Mouse (Mus musculus): ENCODE measurements at regions not wholly inside any gene's neighbourhood (a gene's known extent, or its start where the extent isn't known, plus 50 kb on each side); places are given as distances from the start of the nearest gene placed in this dataset.

DNA sequence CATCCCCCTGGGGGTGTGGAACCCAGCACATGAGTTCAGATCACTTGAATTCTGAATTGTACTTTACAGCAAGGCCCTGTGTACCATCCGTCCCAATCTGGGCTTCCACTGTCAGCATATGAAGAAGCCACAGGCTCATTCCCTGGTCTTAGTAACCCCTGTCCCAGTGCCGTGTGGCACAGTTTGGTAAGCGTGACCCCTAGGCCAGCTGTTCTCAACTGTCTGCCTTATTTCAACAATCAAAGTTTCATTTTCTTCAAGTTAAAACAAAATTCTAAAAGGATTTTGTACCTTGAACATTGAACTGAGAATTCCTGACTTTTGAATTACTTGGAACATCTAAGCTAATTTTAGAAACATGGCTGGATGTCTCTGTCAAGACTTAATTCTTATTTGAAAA, 174.6 kb downstream of the Nrip1 start:
- intact Hi-C loops (cut with DNase I): no loop called here

DNA sequence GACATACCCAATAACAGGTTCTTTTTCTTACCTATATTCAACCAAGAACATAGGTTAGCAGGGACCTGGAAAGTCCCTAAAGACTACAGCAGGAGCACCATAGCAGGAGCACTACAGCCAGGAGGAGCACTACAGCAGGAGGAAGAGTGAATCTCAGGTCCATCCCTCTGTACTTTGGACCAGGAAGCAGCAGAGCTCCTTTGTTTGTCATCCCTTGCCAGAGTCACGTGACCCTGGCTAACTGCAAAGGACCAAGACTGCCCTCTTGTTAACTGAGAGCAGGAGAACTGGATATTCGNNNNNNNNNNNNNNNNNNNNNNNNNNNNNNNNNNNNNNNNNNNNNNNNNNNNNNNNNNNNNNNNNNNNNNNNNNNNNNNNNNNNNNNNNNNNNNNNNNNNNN, 172.2 kb upstream of the Samsn1 start:
- intact Hi-C loops (cut with DNase I): no loop called here
- no peak for DNase-seq (ENCODE audit: low spot score in 2 of 2)

More for the DNA sequence above, 174.6 kb downstream of the Nrip1 start:
- no peak for DNase-seq (ENCODE audit: low spot score in 2 of 2)

DNA sequence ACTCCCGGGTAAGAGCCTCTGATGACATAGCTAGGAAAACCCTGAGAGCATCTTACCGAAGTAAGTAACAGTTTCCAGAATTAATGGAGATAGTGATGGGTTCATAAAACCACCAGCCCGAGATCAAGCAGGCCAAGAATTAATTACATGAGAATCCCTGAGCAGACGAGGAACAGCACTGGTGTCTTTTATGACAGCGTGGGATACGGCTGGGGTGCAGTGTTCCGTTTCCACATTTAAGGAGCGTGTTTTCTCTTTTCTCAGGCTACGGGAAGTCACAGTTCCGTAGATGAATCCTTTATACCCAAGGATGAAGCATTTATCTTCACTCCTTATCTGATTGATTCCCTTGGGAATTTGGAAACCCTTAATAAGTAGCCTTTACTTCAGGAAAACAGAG, 169.1 kb upstream of the Samsn1 start:
- DNase-seq (ENCODE audit: low spot score in 2 of 2): no peak
- intact Hi-C loops (cut with DNase I): no loop called here

DNA sequence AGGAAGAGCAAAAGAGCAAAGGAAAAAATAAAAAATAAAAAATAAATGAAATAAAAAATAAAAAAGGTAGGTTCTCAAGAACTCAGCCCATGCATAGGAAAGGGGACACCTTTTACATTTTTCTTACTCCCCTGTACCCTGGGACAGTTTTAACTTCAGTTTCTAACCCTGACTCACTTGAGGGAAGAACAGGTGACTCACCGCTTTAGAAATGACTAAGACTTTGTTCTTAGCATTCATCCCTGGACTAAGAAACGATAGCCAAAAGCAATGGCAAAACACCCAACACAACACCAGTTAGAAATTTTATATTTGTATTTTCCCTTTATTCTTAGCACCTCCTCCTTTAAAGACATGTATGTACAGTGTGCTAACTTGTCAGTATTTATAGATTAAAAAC, 161.5 kb upstream of the Samsn1 start:
- DNase-seq (ENCODE audit: low spot score in 2 of 2): no peak
- intact Hi-C loops (cut with DNase I): no loop called here

DNA sequence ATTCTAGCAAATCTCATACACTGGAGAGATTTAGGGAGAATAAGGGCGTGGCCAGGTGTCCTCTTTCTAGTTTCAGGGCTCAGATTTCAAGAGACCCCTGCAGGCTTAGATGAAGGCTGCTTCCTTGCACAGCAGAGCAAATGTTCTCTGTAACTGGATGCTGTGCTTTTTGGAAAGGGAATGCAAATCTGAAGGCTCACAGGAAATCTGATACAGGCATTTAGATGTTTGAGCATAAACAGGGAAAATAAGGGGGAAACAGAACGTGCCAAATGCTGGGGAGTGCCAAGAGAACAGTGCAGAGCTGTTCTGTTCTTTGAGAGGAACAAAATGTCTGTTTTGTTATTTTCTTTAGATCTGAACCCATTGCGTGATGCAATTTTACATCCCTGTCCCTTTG, 161.0 kb upstream of the Samsn1 start:
- DNase-seq (ENCODE audit: low spot score in 2 of 2): no peak

DNA sequence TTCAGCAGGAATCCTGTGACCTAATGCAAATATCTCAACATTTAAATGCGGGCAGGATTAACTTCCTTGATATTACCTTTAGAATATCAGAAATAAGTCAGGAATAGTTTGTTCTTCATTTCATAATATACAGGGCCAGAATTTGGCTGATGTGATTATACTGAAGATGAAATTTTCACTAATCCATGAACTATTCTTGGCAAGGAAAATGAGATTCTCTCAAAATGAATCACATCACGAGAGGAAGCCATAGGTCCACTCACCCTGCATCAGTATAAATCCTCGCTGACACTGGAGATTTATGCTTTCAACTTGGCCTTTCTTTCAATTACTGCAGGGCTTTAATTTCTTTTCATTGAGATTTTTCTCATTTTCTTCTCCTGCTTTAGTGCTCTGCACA, 159.5 kb upstream of the Samsn1 start:
- no peak for DNase-seq (ENCODE audit: low spot score in 2 of 2)
- intact Hi-C loops (cut with DNase I): no loop called here

More for the DNA sequence above, 161.0 kb upstream of the Samsn1 start:
- intact Hi-C loops (cut with DNase I): no loop called here

DNA sequence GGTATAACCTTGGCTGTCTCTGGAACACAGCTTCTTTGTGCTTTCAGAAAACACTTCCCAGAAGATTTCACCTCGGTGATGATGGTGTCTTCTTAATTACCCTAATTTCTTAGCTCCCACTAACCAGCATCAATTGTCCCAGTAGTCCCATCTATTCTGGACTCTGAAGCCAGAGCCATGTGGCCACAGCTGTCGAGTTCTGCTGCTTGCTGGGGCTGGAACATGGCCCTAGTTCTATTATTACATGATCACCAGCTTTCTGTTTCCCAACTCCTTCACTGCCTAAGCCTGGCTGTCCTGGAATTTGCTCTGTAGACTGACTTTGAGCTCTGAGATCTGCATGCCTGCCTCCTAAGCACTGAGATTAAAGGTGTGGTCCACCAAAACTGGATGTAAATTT, 145.6 kb upstream of the Samsn1 start:
- intact Hi-C loops (cut with DNase I): no loop called here
- DNase-seq (ENCODE audit: low spot score in 2 of 2): no peak

DNA sequence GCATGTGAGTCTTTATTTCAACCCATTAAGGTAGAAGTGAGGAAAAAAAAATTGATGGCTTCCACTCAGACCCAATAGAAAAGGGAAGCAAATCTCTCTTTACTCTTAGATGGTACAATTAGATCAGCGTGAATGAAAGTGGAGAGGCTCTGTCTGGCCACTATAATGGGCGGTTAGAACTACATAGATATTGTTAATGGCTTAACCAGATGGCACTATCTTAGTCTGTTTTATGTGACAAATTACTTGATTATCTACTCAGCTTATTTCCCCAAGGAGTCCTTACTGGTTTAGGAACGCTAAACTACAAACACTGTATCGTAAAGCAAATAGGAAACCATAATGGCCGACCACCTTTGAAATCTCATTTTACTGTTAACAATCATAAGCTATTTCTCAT, 138.8 kb upstream of the Samsn1 start:
- intact Hi-C loops (cut with DNase I): no loop called here
- no peak for DNase-seq (ENCODE audit: low spot score in 2 of 2)

DNA sequence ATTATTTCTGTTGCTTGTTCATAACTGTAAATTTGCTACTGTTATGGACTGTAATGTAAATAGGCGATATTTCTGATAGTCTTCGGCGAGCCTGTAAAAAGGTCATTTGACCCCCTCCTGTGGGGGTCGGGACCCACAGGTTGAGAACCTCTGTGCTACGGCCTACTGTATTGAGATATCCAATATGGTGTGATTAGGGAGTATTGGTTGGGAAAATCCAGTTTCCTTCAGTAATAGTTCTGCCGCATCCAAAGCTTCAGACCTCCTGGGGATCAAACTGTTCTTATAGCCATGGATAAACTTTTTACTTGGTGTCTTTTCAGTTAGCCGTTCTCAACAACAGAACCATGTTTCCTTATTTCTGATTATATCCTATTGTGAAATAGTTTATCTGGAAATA, 136.5 kb upstream of the Samsn1 start:
- intact Hi-C loops (cut with DNase I): no loop called here

DNA sequence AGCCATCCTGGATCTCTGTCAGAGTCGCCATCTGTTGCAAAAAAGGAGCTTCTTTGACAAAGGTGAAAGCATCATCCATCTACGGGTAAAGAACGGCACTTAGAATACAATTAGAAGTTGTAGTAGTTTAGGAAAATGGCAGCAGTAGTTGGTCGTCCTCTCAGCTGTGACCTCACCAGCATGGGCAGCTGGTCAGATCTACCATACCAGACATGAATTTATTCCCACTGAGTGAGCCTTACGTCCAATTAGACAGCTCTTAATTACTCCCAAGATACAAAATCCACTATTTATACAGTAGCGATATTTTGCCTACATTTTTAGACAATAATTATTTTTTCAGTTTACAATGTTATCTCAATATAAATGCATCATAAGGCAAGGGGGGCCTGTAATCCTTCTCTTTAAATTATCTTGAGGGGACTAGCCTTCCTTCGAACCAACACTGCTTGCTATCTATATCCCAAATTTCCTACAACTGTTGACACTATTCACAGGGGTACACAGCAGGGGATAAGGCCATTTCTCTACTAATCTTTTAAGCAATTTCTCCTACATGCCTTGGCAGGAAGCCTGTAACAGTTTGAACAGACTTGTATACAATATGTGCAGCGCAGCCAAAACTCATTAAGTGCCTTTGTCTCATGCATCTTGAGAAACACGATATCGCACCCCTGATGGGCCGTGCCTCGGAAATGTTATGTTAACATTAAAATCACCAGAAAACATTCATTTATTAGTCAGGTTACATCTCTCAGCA, 131.9 kb upstream of the Samsn1 start:
- intact Hi-C loops (cut with DNase I): no loop called here
- no peak for DNase-seq (ENCODE audit: low spot score in 2 of 2)

More for the DNA sequence above, 136.5 kb upstream of the Samsn1 start:
- DNase-seq (ENCODE audit: low spot score in 2 of 2): no peak

DNA sequence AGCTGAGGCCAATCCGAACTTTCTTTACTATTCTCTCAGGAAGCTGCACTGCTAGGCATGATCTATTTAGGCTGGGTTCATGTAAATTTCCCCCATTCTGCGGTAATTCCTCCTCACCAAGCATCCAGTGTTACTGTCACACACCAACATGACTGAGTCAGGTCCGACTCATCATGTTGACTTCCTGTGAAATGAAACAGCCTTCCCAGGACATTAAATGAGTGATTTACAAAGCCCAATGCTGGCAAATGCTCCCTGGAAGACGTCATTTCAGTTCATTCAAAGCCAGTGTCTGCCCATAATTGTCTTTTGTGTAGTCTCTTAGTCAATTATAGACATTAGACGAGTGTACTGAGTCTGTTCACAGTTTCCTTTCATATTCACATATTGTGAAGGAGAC, 127.5 kb upstream of the Samsn1 start:
- DNase-seq (ENCODE audit: low spot score in 2 of 2): no peak
- intact Hi-C loops (cut with DNase I): no loop called here

DNA sequence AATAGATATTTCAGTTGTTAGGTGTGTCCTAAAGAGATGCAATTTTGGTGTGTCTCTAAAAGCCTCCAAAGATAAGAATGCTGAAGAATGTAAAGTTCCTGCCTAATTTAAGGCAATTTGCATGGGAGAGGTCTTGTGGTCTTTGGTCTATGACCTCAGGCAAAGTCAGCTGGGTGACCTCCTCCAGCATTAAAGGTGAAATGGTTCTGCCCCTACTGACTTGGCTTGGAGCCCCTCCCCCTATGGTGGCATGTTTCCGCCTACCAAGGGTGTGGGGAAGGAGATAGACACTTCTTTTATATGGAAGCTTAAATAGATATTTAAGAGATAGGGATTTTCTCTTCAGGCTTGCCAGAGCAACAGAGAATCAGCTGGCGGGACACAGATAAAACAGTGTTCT, 111.8 kb upstream of the Samsn1 start:
- intact Hi-C loops (cut with DNase I): no loop called here
- no peak for DNase-seq (ENCODE audit: low spot score in 2 of 2)

DNA sequence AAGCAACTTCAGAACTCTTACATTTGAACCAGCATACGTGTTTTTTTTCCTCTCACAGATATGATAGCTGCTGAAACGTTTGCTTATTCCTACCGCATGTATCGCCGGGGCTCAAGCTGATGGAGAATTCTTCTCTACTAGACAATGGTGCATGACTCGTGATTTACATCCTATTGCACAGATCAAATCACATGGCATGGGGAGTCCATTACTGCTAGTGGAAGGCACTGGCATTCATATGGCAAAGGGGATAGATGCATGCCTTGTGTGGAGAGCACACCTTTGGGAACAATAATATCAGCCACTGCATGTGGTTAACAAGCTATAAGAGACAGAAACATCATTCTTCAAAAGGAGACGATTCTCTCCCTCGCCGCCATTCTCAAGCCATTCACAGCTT, 108.4 kb upstream of the Samsn1 start:
- intact Hi-C loops (cut with DNase I): no loop called here
- DNase-seq (ENCODE audit: low spot score in 2 of 2): no peak

DNA sequence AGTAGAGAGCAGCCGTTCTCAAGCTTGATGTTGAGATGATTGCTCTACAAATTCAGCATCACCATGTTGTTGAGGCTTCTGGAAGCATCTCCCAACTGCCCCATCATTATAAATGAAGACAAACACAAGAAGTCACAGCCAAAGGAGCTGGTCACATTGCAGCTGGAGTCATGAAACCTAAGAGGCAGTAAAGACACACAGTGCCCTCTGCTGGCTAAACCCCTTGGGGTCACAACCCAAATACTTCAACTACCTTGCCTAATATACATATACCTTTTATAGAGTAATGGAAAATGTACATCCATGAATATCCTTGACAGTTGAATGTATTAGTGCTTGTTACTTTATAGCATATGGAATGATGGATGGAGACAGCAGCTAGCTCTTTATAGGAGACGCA, 107.9 kb upstream of the Samsn1 start:
- DNase-seq (ENCODE audit: low spot score in 2 of 2): no peak
- intact Hi-C loops (cut with DNase I): no loop called here

DNA sequence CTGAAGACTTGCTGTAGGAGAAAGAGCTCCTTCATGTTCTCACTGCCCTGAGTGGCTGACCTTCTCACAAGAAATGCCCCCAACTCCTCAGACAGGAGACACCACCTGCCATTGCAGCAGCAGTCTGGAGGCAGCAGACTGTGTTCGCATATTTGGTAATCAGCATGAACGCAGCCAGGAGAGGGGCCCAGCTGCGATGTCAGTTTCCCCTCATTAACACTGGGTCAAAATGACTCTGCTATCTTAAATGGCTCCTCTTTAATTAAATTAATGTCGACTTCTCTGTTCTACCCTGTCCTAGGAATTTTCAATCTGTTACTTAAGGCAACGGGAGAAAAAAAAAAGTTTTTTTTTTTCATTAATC, 100.9 kb upstream of the Samsn1 start:
- intact Hi-C loops (cut with DNase I): loop anchor here (5.0 kb wide), 1 partner anchor 346 kb away; no protein-coding TSS in a partner anchor
- no peak for DNase-seq (ENCODE audit: low spot score in 2 of 2)

DNA sequence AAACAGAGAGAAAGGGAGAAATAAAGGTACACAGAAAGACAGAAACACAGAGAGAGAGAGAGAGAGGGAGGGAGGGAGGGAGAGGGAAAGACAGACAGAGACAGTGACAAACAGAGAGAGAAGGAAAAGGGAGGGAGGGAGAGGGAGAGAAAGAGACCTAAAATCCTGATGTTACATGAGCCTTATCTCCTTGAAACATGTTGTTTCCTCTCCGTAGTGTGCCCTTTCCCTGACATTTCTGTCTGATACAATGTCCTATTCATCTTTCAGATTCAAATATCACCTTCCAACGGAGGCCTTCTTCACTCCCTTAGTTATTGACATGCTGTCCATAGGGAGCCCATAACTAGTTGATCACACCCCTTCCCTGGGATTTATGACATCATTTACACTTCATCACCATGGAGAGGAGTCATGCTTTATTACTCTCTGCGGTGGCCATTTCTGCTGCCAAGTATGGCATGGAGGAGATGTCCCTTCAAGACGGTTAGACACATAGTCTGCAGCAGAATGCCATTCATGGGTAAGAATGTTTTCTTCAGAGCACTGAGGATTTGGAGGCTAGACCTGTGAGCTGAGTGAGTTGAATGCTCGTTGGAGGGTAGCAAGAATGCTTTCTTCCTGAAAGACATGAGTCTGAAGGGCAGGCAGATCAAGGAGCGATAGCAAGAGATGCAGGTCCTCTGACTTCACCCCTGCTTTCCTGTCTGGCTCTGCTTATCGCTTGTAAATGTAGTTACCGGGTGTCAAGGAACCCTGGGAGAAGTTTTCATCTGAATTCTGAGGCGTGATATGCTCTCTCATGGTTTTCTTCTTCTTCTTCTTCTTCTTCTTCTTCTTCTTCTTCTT, 100.3 kb upstream of the Samsn1 start:
- no peak for DNase-seq (ENCODE audit: low spot score in 2 of 2)
- intact Hi-C loops (cut with DNase I): loop anchor here (5.0 kb wide), 1 partner anchor 345 kb away; no protein-coding TSS in a partner anchor

DNA sequence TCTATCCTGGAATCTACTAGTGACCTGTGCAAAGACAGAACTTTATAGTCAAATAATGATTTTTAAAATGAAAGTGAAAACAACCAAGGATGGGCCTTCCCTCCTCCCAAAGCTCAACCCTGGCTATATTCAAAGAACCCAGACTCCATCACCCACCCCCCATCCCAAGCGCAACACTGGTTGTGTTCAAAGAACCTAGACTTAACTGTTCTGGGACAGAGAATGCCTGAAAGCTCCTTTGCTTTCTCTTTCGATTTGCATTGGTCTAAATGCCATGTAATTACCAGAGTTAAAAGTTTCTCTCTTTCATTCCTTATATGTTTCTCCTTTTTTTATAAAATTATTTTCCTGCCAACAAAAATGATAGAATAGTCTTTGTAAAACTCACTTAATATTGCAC, 98.6 kb upstream of the Samsn1 start:
- intact Hi-C loops (cut with DNase I): loop anchor here (5.0 kb wide), 1 partner anchor 343 kb away; no protein-coding TSS in a partner anchor
- DNase-seq (ENCODE audit: low spot score in 2 of 2): no peak

DNA sequence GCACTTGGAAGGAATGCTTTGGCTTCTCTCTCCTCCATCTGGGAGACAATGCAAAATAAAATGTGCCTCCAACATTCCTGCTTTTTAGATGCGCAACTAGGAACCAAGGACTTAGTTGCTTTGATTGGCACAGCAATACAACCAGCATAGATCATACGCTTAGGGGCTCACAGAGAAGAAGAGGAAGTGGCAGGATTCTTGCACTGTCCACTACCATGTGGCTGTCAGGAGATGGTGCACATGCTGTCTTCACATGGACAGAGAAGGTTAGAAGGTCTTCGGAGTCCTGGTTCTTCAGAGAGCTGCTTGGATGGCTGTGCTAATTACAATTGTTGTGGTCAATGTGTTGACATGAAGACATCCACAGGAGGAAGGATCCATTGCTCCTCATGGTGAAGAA, 88.3 kb upstream of the Samsn1 start:
- DNase-seq (ENCODE audit: low spot score in 2 of 2): no peak
- intact Hi-C loops (cut with DNase I): no loop called here

DNA sequence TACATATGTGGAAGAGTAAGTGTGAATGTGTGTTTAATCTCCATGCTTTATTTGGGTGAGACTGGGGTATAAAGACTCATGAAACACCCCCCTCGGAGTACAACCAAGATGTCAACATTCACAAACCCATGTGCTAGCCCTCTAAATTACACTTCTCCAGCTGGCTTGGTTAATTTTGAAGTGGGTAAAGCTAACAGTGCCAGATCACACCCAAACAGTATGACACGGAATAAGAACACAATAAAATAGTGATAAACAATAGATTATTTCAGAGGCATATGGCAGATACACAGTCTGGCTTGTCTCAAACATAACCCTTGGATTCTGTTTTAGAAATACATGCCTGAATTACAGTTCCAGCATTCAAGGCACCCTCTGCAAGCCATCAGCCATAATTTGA, 86.4 kb upstream of the Samsn1 start:
- intact Hi-C loops (cut with DNase I): no loop called here
- DNase-seq (ENCODE audit: low spot score in 2 of 2): no peak

DNA sequence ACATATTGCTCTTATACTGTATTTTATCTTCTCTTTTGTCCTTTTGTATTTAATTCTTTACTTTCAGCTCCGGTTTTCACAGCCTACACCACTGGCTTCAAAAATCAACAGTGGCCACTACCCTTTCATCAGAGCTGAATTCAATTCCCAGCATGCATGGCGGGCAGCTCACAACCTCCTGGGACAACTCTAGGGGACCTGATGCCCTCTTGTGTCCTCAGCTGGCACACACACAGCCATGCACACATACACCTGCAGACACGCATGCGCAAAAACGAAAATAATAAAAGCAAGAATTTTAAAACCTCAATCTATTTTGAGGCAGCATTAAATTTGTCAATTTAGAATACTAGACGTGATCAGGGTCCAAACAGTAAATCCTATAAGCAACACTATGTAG, 82.6 kb upstream of the Samsn1 start:
- intact Hi-C loops (cut with DNase I): no loop called here
- no peak for DNase-seq (ENCODE audit: low spot score in 2 of 2)

DNA sequence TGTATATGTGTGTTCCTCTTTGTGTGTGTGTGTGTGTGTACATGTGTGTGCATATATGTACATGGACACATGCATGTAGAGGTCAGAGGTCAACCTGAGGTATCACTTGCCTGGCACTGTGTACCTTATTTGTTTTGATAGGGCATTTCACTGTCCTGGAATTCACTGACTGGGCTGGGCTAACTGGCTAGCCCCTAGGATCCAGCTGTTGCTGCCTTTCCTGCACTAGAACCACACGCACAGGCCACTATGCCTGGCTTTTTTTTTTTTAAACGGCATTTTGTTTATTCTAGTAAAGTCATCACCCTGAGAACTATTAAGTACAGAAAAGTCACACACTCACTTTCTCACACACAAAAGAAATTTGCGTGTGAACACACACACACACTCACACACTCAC, 79.7 kb upstream of the Samsn1 start:
- DNase-seq (ENCODE audit: low spot score in 2 of 2): no peak
- intact Hi-C loops (cut with DNase I): no loop called here
